Mouse (Mus musculus) liver, adult (tissue): ENCODE data around the gene Garnl3.

Experiments used
- GATA4 ChIP-seq: IDR thresholded peaks from 2 replicates; pipeline ENCODE4 v1.6.1; 2014; ENCODE audit warnings: mild to moderate bottlenecking, low read length; ENCODE audit not compliant: insufficient replicate concordance

Gene Garnl3

DNA sequence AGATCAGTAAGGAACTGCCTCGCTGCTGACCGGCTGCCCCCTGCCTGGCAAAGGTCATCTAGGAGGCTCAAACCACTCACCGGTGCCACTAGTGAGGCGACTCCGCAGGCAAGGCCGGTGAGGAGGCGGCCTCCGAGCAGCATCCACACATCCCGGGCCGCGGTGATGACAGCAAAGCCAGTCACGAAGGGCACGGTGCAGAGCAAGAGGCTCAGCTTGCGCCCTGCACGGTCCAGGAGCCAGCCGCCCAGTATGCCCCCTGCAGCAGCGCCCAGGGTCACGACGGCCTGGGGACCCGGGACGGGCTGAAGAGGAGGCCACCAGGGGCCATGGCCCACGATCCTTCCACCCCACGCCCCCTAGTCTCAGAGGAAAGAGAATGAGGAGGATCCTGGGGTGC, 150.2 kb downstream of the Garnl3 start:
- no peak for TF ChIP-seq GATA4

DNA sequence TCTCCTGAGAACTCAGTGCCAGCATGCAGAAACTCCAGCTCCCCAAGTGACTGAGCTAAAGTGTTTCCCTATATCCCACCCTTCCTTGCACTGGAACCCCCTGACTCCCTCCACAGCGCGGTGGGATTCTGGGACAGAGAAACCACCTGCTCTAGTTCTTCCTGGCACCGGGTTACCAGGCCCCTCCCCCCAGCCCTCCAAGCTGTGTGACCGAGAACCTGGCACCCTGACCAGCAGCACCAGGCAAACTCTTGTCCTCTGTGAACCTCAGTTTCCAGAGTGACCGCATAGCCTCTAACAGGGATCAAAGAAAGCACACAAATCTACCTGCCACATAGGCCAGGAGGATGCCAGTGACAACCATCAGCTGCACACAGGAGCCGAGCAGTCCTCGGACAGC, 151.8 kb downstream of the Garnl3 start:
- TF ChIP-seq GATA4, result no peak

DNA sequence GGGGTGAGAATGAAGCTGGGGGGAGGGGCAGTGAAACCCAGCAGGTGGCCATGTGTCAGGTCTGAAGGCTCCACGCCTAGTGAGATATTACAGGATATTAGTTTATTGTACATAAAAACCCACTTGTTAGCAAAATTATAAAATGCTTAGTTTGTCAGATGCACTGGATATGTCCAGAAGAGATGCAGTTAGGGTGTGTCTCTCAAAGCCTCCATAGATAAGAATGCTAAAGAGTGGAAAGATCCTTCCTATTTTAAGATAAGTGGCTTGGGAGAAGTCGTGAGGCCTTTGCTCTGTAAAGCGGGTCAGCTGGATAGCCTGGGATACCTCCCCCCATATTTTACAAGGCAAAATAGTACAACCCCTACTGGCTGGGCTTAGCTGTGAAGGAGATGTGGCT, 152.8 kb downstream of the Garnl3 start:
- no peak for TF ChIP-seq GATA4

DNA sequence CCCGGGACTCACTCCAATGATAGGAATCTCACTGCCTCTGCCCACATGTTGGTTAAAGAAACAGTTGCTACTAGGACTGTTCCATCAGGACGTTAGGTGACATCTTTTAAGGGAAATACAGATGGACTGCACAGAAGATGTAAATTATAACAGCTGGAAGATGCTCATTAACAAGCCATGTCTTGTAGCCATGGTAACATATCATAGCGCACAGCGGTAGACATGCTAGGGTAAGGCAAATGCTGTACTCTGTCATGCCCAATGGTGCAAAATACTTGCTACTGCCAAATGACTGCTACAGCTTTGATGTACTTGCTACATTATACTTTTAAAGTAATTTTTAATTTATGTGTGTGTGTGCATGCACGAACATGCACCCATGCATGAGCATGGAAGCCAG, 154.3 kb downstream of the Garnl3 start:
- no peak for TF ChIP-seq GATA4

DNA sequence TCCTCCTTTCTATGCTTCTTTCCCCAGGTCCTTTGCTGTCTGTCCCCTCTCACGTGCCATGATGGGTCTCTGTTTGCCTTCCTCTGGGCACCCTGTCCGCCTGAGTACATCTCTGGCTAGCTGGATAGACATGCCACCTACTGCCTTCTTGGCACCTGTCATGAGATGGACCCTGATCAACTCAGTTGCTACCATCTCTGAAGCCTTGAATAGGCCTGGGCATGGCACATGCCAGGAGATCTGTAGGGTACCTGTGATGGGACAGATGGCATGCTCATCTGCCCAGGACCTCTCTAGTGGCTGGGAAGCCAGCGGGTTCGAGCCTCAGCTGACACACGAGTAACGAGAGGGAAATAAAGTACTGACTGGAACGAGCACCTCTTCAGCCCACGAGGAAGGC, 157.2 kb downstream of the Garnl3 start:
- TF ChIP-seq GATA4, result no peak

DNA sequence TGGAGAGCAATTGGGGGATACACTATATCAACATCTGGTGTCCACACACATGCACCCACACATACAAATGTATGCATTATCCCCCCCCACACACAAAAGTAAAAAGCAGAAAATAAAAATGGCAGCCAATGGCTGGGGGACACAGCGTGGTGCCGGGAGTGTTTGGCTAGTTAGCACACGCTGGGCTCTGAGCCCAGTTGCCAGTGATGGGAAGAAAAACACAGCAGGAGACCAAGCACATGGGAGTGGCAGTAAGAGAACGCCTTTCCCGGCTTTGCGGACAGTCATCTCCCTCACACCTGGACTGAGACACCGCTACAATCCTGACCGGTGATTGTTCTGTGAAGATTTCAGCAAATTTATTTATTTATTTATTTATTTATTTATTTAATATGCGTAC, 160.2 kb downstream of the Garnl3 start:
- TF ChIP-seq GATA4, result no peak

DNA sequence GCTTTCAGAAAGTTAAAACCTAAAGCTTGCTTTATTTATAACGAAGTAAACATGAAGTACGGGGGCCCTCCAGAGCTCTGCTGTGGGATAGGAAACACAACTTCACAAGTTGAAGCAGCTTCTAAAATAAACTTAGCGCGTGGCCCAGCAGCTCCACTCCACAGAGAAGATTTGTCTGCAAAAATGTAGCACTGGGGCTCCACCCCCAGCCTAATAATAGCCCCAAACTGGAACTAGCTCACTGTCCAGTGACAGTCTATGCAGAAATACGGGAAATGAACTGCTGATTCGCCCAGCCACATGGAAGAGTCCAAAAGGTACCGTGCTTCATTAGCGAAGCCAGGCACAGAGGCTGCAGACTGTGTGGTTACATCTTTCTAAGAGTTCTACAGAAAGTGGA, 162.1 kb downstream of the Garnl3 start:
- TF ChIP-seq GATA4, result no peak

DNA sequence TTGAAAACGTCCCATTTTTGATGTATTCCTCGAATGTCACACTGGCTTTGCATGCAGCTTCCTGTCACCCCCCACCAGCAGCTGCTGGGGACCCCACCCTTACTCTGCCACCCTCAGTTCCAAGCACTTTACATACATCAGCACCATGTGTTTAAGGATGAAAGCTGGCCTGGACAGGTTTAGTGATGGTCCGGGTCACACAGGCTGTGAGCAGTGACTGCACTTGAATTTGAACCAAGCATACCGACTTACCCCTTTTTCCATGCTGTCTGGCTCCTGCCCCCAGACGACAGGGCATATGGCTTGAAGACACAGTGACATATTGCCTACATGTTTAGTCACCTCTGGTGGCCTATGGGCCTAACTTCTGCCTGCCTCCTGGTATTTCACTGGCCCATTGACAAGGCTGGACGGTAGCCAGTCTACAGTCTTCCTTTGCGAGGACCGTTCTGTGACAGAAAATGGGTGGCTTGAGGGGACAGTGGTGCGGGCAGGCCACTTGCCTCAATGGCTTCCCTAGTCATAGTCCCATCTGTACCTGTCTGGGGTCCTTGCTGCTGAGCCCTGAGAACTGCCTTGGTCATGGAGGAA, 163.3 kb downstream of the Garnl3 start:
- TF ChIP-seq GATA4, result no peak

DNA sequence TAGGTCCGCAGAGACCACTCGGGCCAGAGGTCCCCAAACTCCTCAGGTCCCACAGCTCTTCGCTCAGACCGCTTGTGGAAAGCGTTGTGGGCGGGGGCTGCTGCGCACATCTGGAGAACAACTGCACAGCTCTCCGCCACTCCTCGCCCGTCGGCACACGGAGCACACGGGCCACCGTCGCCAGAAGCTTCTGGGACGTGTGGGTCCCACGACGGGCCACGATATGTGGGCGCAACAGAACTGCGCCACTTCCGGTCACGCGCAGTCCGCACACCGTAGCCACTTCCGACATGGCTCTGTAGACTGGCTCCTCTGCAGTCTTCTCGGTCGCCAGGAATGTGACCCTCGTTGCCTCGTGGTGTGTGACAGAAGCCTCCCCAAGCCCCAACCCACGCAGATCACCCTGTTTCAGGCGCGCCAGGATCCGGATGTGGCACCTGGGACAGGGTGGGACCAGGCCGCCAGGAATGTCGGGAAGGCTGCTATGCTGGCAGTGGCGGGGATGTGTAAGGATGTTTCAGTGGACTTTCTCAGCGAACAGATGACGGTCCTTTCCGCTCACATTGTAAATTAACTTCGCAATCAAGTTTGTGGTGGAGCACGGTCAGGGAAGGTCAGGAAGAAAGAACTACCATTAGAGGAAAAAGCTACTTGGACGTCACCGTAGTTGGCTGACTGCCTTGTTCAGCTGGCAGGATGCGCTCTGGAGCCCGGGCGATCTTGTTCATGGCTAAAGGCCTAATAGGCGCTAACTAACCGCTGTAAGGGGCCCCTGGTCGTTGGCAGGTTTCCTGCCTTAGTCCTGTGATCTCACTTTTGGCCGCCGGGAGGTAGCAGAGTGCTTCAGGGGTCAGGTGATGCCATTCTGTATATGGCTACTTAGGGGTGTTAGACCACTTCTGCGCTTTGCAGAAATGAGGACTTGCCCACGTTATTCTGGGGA, 164.5 kb downstream of the Garnl3 start:
- peak; percentile 44; the same call in 1 of the 2 replicates for TF ChIP-seq GATA4

DNA sequence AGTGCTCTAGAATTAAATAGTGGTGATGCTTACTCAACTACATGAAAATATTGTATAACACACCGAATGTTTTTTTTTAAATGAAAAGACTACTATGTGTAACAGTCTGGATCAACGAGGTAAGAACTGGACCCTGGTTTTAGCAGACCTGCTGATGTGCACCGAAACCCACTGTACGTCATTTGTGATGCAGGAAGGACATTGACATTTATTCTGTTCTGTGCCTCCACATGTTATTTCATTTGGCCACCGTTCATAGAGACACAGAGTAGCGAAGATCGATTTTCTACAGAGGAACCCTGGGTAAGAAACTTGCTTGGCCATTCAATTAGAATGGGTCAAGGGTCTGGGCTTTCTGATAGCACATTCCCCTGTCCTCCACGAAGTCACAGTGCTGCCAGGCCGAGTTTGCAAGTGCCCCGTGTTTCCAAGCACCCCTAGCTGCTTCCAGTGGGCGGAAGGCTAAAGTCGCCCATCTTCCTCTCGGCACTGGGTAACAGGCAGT, 165.2 kb downstream of the Garnl3 start:
- TF ChIP-seq GATA4, result no peak

DNA sequence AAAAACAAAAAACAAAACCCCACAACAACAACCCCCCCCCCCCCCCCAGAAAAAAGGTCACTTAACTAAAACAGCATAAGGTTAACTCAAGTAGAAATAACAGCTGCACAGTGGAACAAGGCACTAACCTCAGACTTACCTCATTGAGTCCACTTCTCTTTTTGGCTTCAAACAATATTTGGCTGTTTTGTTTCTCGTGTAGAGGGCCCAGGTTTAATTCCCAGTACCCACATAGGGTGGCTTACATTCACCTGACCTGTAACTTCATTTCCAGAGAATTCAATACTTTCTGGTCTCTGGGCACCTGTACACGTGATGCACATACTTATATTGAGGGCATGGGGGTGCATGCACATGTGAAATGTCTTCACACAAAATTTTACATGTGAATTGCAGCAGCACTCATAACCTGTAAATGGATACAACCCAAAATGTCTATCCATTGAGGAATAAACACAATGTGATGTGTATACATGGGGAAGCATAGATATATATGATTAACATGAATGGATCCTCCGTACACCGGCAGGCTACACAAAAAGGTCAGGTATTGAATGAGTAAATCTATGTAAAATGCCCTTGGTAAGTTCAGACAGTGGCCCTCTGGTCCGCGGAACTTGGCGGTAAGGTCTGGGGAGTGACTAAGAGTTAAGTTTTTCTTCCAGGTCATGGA, 165.8 kb downstream of the Garnl3 start:
- TF ChIP-seq GATA4, result no peak

DNA sequence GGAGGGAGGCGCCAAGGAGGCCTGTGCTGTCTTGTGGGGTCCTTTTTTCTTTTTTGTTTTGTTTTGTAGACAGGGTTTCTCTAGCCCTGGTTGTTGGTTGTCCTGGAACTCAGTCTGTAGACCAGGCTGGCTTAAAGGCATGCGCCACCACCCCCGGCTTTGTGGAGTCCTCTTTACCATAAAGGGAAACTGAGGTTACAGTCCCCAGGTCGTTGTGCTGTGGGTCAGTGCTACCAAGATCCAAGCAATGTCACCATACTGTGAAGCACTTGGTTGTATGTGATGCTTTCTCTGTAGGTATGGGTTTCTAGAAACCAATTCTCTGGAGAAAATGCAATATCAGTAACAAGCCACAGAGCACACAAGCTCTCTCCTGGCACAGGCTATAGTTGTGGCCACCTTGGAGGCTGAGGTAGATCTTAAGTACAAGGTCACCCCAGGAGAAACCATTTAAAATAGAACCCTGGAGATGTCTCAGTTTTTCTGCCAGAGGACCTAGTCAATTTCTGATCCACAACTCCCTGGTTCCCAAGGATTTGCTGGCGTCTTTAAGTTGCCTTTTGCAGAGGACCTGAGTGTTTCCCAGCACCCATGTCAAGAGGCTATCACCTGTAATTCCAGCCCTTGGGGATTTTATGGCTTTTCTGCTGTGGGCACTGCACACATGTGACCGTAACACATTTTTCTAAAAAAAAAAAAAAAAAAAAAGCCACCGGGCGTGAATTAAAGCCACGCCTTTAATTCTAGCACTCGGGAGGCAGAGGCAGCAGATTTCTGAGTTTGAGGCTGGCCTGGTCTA, 166.6 kb downstream of the Garnl3 start:
- no peak for TF ChIP-seq GATA4

DNA sequence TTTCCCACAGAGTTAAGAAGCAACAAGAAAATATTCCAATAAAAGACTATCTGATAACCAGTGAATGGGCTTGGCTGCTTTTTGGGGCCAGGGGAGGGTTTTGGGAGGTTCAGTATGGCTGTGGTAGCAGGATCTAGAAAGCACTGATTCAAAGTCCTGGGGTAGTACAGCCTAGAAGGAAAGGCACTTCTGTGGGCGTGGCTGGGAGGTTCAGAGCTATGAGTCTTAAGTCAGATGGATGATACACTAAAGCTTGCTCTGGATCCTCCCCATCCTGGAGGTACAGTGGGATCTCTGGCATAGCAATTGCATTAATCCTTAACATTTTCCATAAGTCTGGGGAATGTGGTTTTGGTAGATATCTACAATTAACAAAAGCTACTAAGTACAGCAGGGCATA, 167.5 kb downstream of the Garnl3 start:
- no peak for TF ChIP-seq GATA4

DNA sequence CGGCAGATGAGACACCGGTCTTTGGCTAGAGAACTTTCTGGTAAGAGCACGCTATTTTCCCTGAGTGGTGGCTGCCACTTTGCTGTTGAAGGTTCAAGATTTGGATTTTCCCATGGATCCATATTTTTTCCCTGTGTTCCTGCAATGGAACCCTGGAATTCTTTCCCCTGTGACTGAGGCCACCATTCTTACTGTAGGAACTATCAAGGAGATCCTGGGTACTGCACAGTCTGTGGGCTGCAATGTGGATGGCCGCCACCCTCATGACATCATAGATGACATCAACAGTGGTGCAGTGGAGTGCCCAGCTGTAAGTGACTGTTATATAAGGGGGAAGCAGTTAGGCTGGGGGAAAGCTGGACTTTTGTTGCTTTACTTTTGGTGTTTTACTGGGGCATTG, 167.9 kb downstream of the Garnl3 start:
- TF ChIP-seq GATA4, result no peak

DNA sequence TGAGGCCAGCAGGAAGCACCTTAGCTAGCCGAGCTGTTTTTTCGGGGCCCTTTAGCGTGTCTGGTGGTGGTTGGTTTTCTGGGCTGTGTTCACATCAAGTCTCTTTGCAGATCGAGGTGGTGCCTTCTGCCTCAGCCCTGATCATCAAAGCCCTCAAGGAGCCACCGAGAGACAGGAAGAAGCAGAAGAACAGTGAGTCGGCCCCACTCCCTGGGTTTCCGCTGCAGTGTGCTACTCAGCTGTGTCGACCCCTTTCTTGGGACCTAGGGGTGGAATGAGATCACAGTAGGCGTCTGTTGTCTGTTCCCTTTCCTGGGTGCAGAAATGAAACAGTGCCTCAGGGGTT, 168.6 kb downstream of the Garnl3 start:
- no peak for TF ChIP-seq GATA4
